Mouse (Mus musculus): ENCODE results near the gene Cblc.

DNA sequence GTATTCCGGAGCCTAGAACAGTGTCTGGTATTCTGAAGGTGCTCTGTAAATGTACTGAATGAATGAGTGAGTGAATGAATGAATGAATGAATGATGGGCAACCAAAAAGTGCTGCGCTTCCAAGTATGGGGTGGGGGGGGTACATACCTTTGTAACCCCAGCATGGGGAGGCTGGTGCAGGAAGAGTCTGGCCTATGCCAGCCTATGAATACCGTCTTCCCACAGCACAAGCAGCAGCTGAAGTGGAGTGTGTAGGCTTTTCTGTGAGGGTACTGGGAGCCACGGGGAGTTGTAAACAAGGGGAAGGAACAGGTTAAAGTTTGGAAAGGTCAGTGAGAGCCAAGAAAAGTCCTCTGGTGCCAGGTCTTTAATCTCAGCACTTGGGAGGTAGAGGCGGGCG, 52.8 kb downstream of the Cblc start:
- TF ChIP-seq CTCF (conservative IDR thresholded peaks at IDR 0.05; ENCODE audit: low read length): no peak
- TF ChIP-seq NANOG (IDR thresholded peaks at IDR 0.05; ENCODE audit: borderline replicate concordance, low read length): no peak
- no peak for TF ChIP-seq POU5F1 (IDR thresholded peaks at IDR 0.05; ENCODE audit: borderline replicate concordance, low read length)

Data from E14TG2a.4 (cell line).